Mouse (Mus musculus): ENCODE measurements at regions not wholly inside any gene's neighbourhood (a gene's known extent, or its start where the extent isn't known, plus 50 kb on each side); places are given as distances from the start of the nearest gene placed in this dataset.

DNA sequence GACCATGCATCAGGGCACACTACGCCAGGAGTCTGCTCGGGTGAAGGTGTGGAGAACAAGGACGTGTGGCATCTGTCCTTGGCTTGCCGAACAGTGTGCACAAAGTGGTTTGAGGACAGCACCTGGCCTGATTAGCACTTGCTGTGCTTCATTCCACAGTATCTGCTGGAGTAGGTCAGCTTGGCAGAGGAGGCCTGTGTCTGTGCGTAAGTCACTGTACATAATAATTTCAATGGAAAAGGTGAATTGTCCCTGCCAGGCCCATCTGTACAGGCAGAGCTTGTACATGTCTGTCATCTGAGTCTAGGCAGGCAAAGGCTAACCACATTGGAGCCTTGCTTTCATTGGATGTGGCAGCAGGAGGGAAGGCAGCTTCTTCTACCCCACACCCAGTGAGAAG, 979.5 kb upstream of the Car8 start:
- DNase-seq, result peak; percentile 28 to 29

DNA sequence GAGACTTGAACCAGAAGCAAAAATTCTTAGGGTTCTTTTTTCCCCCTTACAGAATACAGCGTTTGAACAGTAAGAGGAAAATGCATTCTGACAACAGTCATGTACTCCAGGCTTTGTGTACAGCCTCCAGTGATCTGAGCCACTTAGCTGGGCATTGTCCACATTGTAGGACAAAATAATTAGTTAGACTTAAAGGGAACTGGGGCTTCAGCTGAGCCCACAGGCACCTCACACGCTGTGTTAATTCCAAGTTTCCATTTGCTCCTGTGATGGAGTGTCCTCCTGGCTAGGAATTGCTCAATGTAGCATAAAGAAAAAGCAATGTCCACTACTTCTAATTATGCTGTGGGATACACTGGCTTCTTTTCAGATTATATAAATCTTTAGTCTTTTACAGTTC, 969.8 kb upstream of the Car8 start:
- DNase-seq, result no peak

DNA sequence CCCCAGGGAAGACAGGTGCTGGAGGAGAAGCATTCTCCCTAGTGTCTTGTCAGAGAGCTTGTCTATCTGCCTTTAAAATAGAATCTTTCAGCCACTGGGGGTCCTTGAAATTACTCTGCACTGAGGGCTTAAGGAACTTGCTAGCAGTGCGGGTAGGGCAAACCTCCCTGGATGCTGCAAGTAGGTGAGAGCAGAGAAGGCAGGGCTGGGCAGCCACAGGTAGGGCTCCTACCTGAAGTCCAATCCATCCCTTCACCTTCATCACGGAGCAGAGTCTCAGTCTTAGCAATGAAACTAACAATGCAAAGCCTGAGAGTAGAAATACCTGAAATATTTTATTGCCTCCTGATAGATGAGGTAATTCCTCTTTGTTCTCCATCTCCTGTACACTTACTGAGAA, 961.2 kb upstream of the Car8 start:
- no peak for DNase-seq

GRCm38 (mm10) chr4:9196435-9196834, 957.6 kb upstream of the Car8 start:
- DNase-seq, result no peak

GRCm38 (mm10) chr4:9193121-9193520, 954.3 kb upstream of the Car8 start:
- DNase-seq, result no peak

- DNase-seq, result peak; percentile 58 to 59
Observed at GRCm38 (mm10) chr4:9185156-9185875, 946.5 kb upstream of the Car8 start.

GRCm38 (mm10) chr4:9184451-9185121, 945.7 kb upstream of the Car8 start:
- peak; percentile 37 to 50 for DNase-seq

- no peak for DNase-seq
Observed at GRCm38 (mm10) chr4:9174365-9174764, 935.5 kb upstream of the Car8 start.

- no peak for DNase-seq
Observed at GRCm38 (mm10) chr4:9162374-9162773, 923.5 kb upstream of the Car8 start.

DNA sequence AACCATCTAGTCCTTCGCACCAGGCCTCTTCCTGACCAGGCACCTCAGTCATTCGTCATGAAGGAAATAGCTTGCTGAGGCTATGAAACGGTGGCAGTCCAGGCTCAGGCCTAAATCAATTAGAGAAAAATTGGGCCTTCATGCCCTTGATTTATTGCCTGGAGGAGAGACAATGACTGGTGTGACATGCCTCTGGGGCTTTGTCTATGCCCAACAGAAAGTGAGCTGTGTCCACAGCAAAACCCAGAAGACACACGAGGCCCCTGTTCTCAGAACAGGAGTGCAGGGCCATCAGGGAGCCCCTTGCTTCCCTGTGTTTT, 922.9 kb upstream of the Car8 start:
- DNase-seq, result no peak

GRCm38 (mm10) chr4:9161068-9161813, 922.4 kb upstream of the Car8 start:
- DNase-seq, result no peak

DNA sequence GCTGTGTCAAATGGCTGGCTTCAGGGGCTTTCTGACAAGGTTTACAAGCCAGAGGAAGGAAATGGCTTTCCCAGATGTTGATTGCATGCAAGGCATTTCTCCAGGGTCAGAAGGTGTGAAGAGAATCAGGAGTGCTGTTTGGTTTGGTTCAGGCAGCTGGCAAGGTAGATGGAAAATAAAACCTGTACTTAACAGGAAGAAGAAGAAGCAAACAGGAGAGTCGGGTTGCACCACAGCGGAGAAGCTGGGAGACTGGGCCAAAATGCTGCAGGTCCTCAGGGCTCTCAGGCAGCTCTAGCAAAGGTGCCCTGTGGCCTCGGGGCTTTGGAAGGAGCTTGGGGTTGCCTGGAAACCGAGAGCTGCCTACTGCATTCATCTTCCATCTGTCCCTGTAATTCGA, 908.9 kb upstream of the Car8 start:
- no peak for DNase-seq

GRCm38 (mm10) chr4:9144226-9145215, 905.7 kb upstream of the Car8 start:
- no peak for DNase-seq

- DNase-seq, result no peak
Observed at GRCm38 (mm10) chr4:9143087-9143486, 904.2 kb upstream of the Car8 start.

DNA sequence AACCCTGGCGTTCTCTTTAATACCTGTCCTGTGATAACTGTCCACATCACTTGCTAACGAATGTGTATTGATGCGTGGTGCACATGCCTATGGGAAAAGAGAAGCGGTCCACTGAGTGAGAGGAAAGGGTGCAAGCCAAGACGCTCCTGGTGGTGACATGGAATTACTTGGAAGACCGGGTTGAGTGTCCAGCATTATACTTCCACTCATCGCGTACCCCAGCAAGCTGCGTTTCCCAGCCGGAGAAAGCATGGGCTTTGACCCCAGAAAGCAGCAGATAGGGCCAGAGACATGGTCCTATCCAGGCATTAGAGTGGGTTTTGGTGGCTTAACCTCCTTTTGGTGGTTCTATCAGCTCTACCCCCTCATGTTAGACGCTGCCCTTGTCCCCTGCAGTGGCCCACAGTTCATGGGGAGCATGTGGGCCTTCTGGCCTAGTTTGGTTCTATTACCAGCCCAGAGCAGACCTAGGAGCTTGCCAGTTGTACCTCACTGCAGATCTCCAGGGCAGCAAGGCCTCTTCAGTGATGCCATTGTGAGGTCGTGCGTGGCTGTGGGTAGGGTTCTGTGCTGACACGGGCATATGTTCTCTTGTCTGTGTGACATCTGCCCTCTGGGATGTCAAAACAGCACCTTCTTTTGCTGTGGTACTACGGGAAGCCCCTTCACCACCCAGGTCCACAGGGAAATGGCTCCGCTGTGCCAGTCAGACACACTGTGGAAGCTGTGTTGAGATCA, 903.3 kb upstream of the Car8 start:
- no peak for DNase-seq

GRCm38 (mm10) chr4:9140691-9141090, 901.9 kb upstream of the Car8 start:
- peak; percentile 53 to 65 for DNase-seq

DNA sequence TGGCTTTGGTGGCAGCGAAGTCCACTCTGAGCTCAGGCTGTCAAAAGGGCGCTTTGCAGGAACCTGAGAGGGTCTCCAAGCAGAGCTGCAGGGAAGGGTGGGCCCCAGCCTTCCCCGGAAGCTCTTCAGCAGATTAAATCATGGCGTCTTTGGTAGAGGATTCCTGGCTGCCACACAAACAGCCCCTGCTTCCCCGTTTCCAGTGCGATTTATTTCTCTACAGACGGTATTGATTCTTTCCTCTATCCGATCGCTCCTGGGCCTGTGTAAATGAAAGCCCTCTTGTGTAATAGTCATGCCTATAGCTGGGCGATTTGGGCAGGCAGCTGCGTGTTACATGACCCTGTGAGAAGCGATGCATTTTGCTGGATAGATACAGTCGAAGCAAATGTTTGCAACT, 897.8 kb upstream of the Car8 start:
- peak in 1 of 2 experiments; percentile 37 for DNase-seq

DNA sequence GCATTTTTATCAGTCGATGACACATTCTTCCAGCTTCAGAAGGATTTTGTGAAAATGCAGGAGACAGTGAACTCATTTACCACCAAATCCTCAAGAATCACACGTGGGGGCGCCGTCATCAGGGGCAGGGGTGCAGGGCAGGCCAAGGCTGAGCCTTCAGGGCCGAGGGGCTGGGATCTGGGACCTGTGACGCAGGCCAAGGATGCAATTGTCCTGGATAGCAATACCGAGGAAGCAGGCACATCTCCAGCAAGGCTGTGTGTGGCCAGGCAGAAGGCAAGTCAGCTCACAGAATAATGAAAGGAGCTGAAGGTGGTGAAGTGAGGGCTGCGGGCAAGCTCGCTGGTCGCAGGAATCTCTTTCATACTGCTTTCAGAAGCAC, 897.3 kb upstream of the Car8 start:
- peak; percentile 80 to 84 for DNase-seq

DNA sequence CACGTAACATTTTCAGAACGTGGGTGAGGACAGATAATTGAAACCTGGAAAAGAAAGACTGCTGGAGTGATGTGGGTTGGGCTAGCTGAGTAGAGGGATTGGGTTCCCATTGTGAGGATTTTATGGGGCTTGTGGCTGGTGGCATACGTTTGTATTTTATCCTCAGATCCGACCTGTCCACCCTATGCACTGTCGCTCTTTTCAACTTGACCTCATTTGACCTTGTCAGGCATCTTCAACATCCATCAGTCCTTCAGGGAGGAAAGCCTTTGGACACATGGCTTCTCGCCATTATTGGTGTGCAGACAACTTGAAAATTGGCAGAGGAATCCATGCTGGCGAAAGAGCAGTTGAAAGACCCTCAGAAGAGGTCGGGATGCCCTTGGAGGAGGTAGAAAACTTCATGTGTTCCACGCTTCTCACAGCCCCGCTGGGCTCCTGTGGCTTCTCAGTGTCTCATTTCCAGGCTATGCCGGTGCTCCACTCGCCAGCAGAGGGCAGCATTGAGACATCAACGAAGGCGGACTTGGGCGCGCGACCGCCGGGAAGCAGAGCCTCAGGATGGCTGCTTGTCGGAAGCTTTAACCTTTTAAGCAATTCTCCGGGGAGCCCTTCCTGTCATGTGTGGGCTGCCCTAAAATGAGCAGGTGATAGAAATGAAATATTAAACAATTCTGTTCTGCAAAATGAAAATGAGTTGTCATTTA, 896.8 kb upstream of the Car8 start:
- DNase-seq, result peak; percentile 97 to 99

DNA sequence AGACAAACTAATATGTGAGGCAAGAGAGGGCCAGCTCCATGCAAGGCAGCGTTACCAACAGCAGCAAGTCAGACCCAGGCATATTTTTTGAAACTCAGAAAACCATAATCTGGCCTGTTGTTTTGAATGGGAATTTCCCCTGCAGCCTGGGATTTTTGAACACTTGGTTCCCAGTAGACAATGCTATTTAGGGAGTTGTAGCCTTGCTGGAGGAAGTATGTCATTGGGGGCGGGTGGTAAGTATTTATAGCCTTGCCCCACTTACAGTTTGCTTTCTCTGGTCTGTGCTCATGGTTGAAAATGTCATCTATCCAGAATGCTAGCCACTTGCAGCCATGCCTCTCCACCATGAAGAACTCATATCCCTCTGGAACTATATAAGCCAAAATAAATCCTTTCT, 894.9 kb upstream of the Car8 start:
- peak in 1 of 2 experiments; percentile 61 for DNase-seq

DNA sequence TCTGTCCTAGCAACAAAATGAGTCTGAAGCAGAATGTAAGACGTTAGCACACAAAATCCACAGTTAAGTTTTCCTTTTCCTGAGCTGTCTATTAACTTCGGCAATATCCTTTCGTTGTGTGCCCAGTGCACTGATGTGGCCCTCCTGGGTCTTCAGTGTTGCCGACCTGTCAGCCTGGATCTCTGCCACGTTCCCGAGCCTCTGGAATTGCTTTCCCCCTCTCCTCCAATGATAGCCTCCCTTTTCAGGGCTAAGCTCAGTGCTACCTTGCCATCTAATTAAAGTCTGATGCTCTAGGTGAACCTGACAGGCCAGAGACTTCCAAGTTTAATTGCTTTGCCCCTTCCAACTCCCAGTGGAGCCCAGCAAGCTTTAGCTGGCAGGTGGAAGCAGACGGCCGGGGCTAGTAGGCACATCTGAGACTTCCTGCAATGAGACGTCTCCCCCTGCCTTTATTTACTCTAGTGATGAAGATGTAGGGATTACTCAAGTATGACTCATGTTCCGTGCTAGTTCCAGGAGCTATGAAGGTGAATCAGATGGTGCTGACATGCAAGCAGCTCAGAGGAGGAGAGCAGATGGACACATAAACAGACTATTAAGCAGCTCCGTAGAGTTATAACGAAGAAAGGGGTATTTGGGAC, 894.3 kb upstream of the Car8 start:
- peak; percentile 45 to 52 for DNase-seq

Data from cerebellum, adult 18-20 months (tissue).